Mouse (Mus musculus) C2C12 (cell line): ENCODE measurements around the gene Acer3. TPM values are rescaled to one million over a fixed set of nuclear protein-coding genes. Genes with fewer than 3 reads are reported as not detected.

Experiments
- H3K27me3 ChIP-seq: one replicate; pipeline ENCODE4 v1.6.1; 2011; ENCODE audit not compliant: control insufficient read depth, insufficient read depth, insufficient read length
- H3K36me3 ChIP-seq: one replicate; pipeline ENCODE4 v1.6.1; 2011; ENCODE audit not compliant: control insufficient read depth, insufficient read depth
- H3K4me3 ChIP-seq: one replicate; pipeline ENCODE4 v1.5.1; 2011; ENCODE audit warnings: mild to moderate bottlenecking, control low read depth; ENCODE audit not compliant: poor library complexity, insufficient read depth, severe bottlenecking
- H3K79me2 ChIP-seq: one replicate; pipeline ENCODE4 v1.6.1; 2011; ENCODE audit not compliant: control insufficient read depth, insufficient read depth
- H3K79me3 ChIP-seq: one replicate; pipeline ENCODE4 v1.6.1; 2011; ENCODE audit warnings: low read depth, control low read depth
- H3ac ChIP-seq: one replicate; pipeline ENCODE3; 2011; ENCODE audit warnings: low read depth; ENCODE audit not compliant: control insufficient read depth, insufficient read length
- CEBPB ChIP-seq: IDR thresholded peaks from one replicate; pipeline ENCODE4 v1.6.1; 2011; ENCODE audit warnings: low read depth, mild to moderate bottlenecking, control low read depth, moderate library complexity
- CTCF ChIP-seq: IDR thresholded peaks from one replicate; pipeline ENCODE4 v1.5.1; 2011; ENCODE audit not compliant: control insufficient read depth, insufficient read depth, insufficient read length
- FOSL1 ChIP-seq: IDR thresholded peaks from one replicate; pipeline ENCODE4 v1.8.0; 2011; ENCODE audit warnings: mild to moderate bottlenecking, low read length; ENCODE audit not compliant: poor library complexity, insufficient read depth, severe bottlenecking
- MAX ChIP-seq: IDR thresholded peaks from one replicate; pipeline ENCODE4 v1.6.1; 2011; ENCODE audit warnings: mild to moderate bottlenecking, control low read depth
- MYOD1 ChIP-seq: IDR thresholded peaks from one replicate; pipeline ENCODE4 v1.6.1; 2011; ENCODE audit warnings: low read depth; ENCODE audit not compliant: control insufficient read depth, insufficient read length
- MYOG ChIP-seq: IDR thresholded peaks from one replicate; pipeline ENCODE4 v1.6.1; 2011; ENCODE audit not compliant: control insufficient read depth, insufficient read length; ENCODE audit errors: extremely low read depth
- USF1 ChIP-seq: IDR thresholded peaks from one replicate; pipeline ENCODE4 v1.6.1; 2011; ENCODE audit warnings: low read depth, mild to moderate bottlenecking, control low read depth, moderate library complexity
- polyA plus RNA-seq: library from polyadenylated mRNA; unstranded; fragments of >200 nt; fragmentation: generic; extraction: Trizol; gene quantifications from one replicate; pipeline ENCODE4 v1.2.1, GENCODE M21; 2012; ENCODE audit warnings: missing spikeins

Acer3 gene
- polyA plus RNA-seq, 1 experiment = 7.6 TPM

- peaks cover 29% of the 10 kb centered on the region for H3K79me3 ChIP-seq
- TF ChIP-seq MYOG = no peak
- no peak for TF ChIP-seq CTCF
- TF ChIP-seq MYOD1 = no peak
- TF ChIP-seq FOSL1 = no peak
- no peak for TF ChIP-seq CEBPB
- TF ChIP-seq MAX = no peak
- TF ChIP-seq USF1 = no peak
- peaks cover 47% of the 10 kb centered on the region for H3K79me2 ChIP-seq
- H3K4me3 ChIP-seq = no peak overlapping the region
- peaks cover 17% of the 10 kb centered on the region for H3K36me3 ChIP-seq
- no peak overlapping the region for H3ac ChIP-seq
- no peaks in the 10 kb centered on the region for H3K27me3 ChIP-seq
These were observed 32.6 kb upstream of the Acer3 start for GRCm38 (mm10) chr7:98353616-98354015.

- Histone ChIP-seq H3K4me3 (no peak overlapping the region), H3K79me3 (peaks cover 11% of the 10 kb centered on the region), H3K36me3 (peaks cover 11% of the 10 kb centered on the region), H3ac (no peak overlapping the region), H3K27me3 (no peaks in the 10 kb centered on the region), H3K79me2 (peaks cover 26% of the 10 kb centered on the region)
- TF ChIP-seq USF1 (no peak), FOSL1 (no peak), MYOD1 (no peak), CTCF (no peak), CEBPB (no peak), MAX (no peak), MYOG (no peak)
These were observed 30.5 kb upstream of the Acer3 start for GRCm38 (mm10) chr7:98351523-98351922.

- H3K79me3 ChIP-seq = peaks cover 2% of the 10 kb centered on the region
- H3K27me3 ChIP-seq = no peaks in the 10 kb centered on the region
- peaks cover 11% of the 10 kb centered on the region for H3K36me3 ChIP-seq
- TF ChIP-seq MAX (no peak), MYOD1 (no peak), FOSL1 (no peak), CTCF (no peak), MYOG (no peak), USF1 (no peak), CEBPB (no peak)
- peaks cover 9% of the 10 kb centered on the region for H3K79me2 ChIP-seq
- no peak overlapping the region for H3K4me3 ChIP-seq
- no peak overlapping the region for H3ac ChIP-seq
These were observed 28.8 kb upstream of the Acer3 start for GRCm38 (mm10) chr7:98349821-98350220.

- TF ChIP-seq MYOD1 (no peak), CEBPB (no peak), FOSL1 (no peak), CTCF (peak; percentile 60)
- H3K79me2 ChIP-seq = peaks cover 1% of the 10 kb centered on the region
- no peaks in the 10 kb centered on the region for H3K27me3 ChIP-seq
- H3ac ChIP-seq = no peak overlapping the region
- H3K4me3 ChIP-seq = no peak overlapping the region
- H3K36me3 ChIP-seq = peaks cover 11% of the 10 kb centered on the region
- peaks cover 2% of the 10 kb centered on the region for H3K79me3 ChIP-seq
These were observed 28.1 kb upstream of the Acer3 start for GRCm38 (mm10) chr7:98349096-98349495.

GRCm38 (mm10) chr7:98348043-98348442 is 27.0 kb upstream of the Acer3 start:
- Histone ChIP-seq H3K4me3 (no peak overlapping the region), H3K27me3 (no peaks in the 10 kb centered on the region), H3K36me3 (peaks cover 6% of the 10 kb centered on the region), H3ac (no peak overlapping the region), H3K79me3 (peaks cover 2% of the 10 kb centered on the region), H3K79me2 (no peaks in the 10 kb centered on the region)
- TF ChIP-seq CTCF (peak; percentile 18), MYOG (no peak)

GRCm38 (mm10) chr7:98347471-98347870 is 26.5 kb upstream of the Acer3 start:
- Histone ChIP-seq H3K79me2 (no peaks in the 10 kb centered on the region), H3ac (no peak overlapping the region), H3K36me3 (peaks cover 6% of the 10 kb centered on the region), H3K4me3 (no peak overlapping the region), H3K27me3 (no peaks in the 10 kb centered on the region), H3K79me3 (peaks cover 2% of the 10 kb centered on the region)
- no peak for TF ChIP-seq FOSL1
- TF ChIP-seq MYOG = no peak
- TF ChIP-seq USF1 = no peak
- no peak for TF ChIP-seq MAX
- TF ChIP-seq CTCF = no peak
- no peak for TF ChIP-seq CEBPB
- TF ChIP-seq MYOD1 = no peak
